ENCODE assay signal across 13 mouse cellular contexts in the genomic region with DNA sequence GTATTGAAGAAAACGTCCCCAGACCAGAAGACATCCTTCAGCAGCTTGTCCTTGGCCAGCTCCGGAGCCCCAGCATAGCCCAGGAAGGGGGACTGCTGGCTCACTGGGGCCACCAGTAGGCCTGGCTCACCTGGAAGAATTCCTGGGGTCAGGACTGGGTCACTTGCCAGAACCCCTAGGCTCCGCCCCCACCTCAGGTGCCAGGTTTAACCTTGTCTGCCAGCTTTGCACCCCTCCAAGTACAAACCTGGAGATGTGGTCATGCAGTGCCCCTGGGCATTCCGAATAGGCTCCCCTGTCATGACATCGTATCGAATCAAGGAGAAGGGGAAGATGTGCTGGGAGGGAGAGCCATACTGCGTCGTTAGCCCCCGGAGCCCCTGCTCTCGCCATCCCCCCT. TPM values are rescaled to one million over a fixed set of nuclear protein-coding genes. Genes with fewer than 3 reads are reported as not detected.
DNase-seq lines count a peak whose midpoint lies in the region; ATAC-seq and TF ChIP-seq lines count a peak whose summit lies in the region.
"Had no signal": no experiment of that assay in that cellular context is flagged by ENCODE, and none has a peak within 500 bp of the region (broad histone marks: within the 10 kb centered on the region; RNA-seq: fewer than 3 reads in every experiment).

No protein-coding gene starts in this region.

- H3K4me1 ChIP-seq in neural tube, embryonic 13.5 days (replicated peaks), result peaks cover 45% of the 10 kb centered on the region
- H3K4me1 ChIP-seq in hindbrain, embryonic 15.5 days (replicated peaks), result peaks cover 36% of the 10 kb centered on the region
- H3K4me1 ChIP-seq in neural tube, embryonic 15.5 days, result peaks cover 45% of the 10 kb centered on the region

- peak overlapping the region; percentile 84 for H3K27ac ChIP-seq in layer of hippocampus, adult 2 months
- H3K27ac ChIP-seq in neural tube, embryonic 13.5 days (replicated peaks), result no peak overlapping the region
- H3K27ac ChIP-seq in hindbrain, embryonic 15.5 days (replicated peaks), result no peak overlapping the region
- no peak overlapping the region for H3K27ac ChIP-seq in neural tube, embryonic 15.5 days (replicated peaks)
- H3K27ac ChIP-seq: forebrain, embryonic 12.5 days; macrophage had no signal

- ATAC-seq in neural tube, embryonic 13.5 days (ENCODE audit: low read depth), result no peak
- ATAC-seq in hindbrain, embryonic 15.5 days (ENCODE audit: low FRiP score, low read depth), result no peak
- no peak for ATAC-seq in neural tube, embryonic 15.5 days (ENCODE audit: low FRiP score)
- ATAC-seq: Patski had no signal

- peaks cover 35% of the 10 kb centered on the region for H3K36me3 ChIP-seq in neural tube, embryonic 13.5 days
- H3K36me3 ChIP-seq in hindbrain, embryonic 15.5 days, result peaks cover 15% of the 10 kb centered on the region
- H3K36me3 ChIP-seq in neural tube, embryonic 15.5 days, result peaks cover 21% of the 10 kb centered on the region

- no peak for DNase-seq in layer of hippocampus, adult 2 months (ENCODE audit: low spot score in 2 of 2)
- no peak for DNase-seq in layer of hippocampus, adult 9-10 months (ENCODE audit: low spot score)
- DNase-seq in neural tube, embryonic 10.5 days (ENCODE audit: extremely low spot score, low spot score), result no peak
- DNase-seq in embryo, embryonic 9.5 days (ENCODE audit: extremely low spot score), result no peak
- DNase-seq: thymus, adult 18-20 months; thymus, postnatal 4 days had no signal

- H3K4me3 ChIP-seq in layer of hippocampus, adult 2 months, result peak overlapping the region; percentile 16; the same call in 1 of the 2 replicates
- peak overlapping the region; percentile 73; the same call in 1 of the 2 replicates for H3K4me3 ChIP-seq in neural tube, embryonic 13.5 days
- H3K4me3 ChIP-seq in hindbrain, embryonic 15.5 days, result peak overlapping the region; percentile 58; the same call in 1 of the 2 replicates
- H3K4me3 ChIP-seq in neural tube, embryonic 15.5 days (replicated peaks), result no peak overlapping the region
- H3K4me3 ChIP-seq: forebrain, embryonic 12.5 days had no signal

- no peaks in the 10 kb centered on the region for H3K9me3 ChIP-seq in neural tube, embryonic 13.5 days
- H3K9me3 ChIP-seq in hindbrain, embryonic 15.5 days, result no peaks in the 10 kb centered on the region
- H3K9me3 ChIP-seq in neural tube, embryonic 15.5 days (replicated peaks), result no peaks in the 10 kb centered on the region
- H3K9me3 ChIP-seq: forebrain, embryonic 12.5 days had no signal

- H3K4me2 ChIP-seq in neural tube, embryonic 13.5 days, result peak overlapping the region; percentile 96
- H3K4me2 ChIP-seq in hindbrain, embryonic 15.5 days, result peak overlapping the region; percentile 73
- H3K4me2 ChIP-seq in neural tube, embryonic 15.5 days, result peak overlapping the region; percentile 72
- H3K4me2 ChIP-seq: liver, embryonic 11.5 days had no signal

- no peak for TF ChIP-seq CTCF in layer of hippocampus, adult 2 months (conservative IDR thresholded peaks at IDR 0.05)

- 89% methylated on average over 10 of the region's 10 CpGs for WGBS in neural tube, embryonic 13.5 days
- 97% methylated on average over 10 of the region's 10 CpGs for WGBS in hindbrain, embryonic 15.5 days
- WGBS in neural tube, embryonic 15.5 days, result 92% methylated on average over 10 of the region's 10 CpGs

- H3K9ac ChIP-seq in neural tube, embryonic 13.5 days, result peak overlapping the region; percentile 95; the same call in 1 of the 2 replicates
- no peak overlapping the region for H3K9ac ChIP-seq in hindbrain, embryonic 15.5 days
- H3K9ac ChIP-seq in neural tube, embryonic 15.5 days (replicated peaks), result no peak overlapping the region
- H3K9ac ChIP-seq: forebrain, embryonic 12.5 days had no signal

- H3K27me3 ChIP-seq in neural tube, embryonic 13.5 days, result no peaks in the 10 kb centered on the region
- H3K27me3 ChIP-seq in hindbrain, embryonic 15.5 days, result no peaks in the 10 kb centered on the region
- no peaks in the 10 kb centered on the region for H3K27me3 ChIP-seq in neural tube, embryonic 15.5 days (replicated peaks)
- H3K27me3 ChIP-seq: Patski had no signal

RNA-seq across cellular contexts. Expression of a gene that starts 2.9 kb away (rescaled TPM):
- 10 to 100 TPM; 15.0 to 17.2 TPM for total RNA-seq in layer of hippocampus, adult 2 months (2021)
- 22.9 and 24.1 TPM in 2 replicates for polyA plus RNA-seq in neural tube, embryonic 13.5 days (2015; fragmentation: Nextera tagmentation; extraction: Ambion mirVana)
- 31.4 and 34.1 TPM in 2 replicates for polyA plus RNA-seq in hindbrain, embryonic 15.5 days (2015; fragmentation: Nextera tagmentation; extraction: Ambion mirVana)
- 30.5 and 34.3 TPM in 2 replicates for polyA plus RNA-seq in neural tube, embryonic 15.5 days (2015; fragmentation: Nextera tagmentation; extraction: Ambion mirVana)

RNA-seq across cellular contexts. Expression of a gene that starts 46.6 kb away (rescaled TPM):
- total RNA-seq in layer of hippocampus, adult 2 months (2021), result 10 to 100 TPM; 74.1 to 75.4 TPM
- polyA plus RNA-seq in neural tube, embryonic 13.5 days (2015; fragmentation: Nextera tagmentation; extraction: Ambion mirVana), result 29.3 and 30.8 TPM in 2 replicates
- 34.3 and 35.0 TPM in 2 replicates for polyA plus RNA-seq in hindbrain, embryonic 15.5 days (2015; fragmentation: Nextera tagmentation; extraction: Ambion mirVana)
- polyA plus RNA-seq in neural tube, embryonic 15.5 days (2015; fragmentation: Nextera tagmentation; extraction: Ambion mirVana), result 29.8 and 31.5 TPM in 2 replicates
